Mouse (Mus musculus) CD4-positive naive resting alpha-beta T cell, adult 57 days (primary cell): ENCODE data around the gene Vmn1r237. TPM values are rescaled to one million over a fixed set of nuclear protein-coding genes. Genes with fewer than 3 reads are reported as not detected.

Source experiments
- total RNA-seq: library from RNA; stranded (reverse); gene quantifications from one replicate; pipeline ENCODE4 v1.2.4, GENCODE M21; 2023

Gene Vmn1r237
- total RNA-seq = not detected

DNA sequence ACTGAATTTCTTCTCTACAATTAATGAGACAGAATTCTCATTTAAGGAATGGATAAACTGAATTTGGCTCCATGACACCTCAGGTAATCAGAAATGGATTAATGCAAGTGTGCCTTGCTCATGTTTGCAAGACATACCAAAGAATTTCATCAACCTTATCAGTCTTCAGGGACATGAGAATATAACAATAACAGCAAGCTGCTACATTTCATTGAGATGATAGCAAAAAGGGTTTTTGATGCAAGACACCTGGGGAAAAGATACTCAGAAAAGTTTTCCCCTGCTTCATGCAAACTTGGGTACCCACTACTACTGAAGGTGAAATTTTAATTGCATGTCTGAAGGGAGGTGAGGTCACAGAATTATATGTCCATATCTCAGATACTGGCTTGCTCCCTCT, at the start of gene Vmn1r237:
Gene Vmn1r237 (plus strand): TSS at position 301 of the 400 bp plus-strand sequence.

DNA sequence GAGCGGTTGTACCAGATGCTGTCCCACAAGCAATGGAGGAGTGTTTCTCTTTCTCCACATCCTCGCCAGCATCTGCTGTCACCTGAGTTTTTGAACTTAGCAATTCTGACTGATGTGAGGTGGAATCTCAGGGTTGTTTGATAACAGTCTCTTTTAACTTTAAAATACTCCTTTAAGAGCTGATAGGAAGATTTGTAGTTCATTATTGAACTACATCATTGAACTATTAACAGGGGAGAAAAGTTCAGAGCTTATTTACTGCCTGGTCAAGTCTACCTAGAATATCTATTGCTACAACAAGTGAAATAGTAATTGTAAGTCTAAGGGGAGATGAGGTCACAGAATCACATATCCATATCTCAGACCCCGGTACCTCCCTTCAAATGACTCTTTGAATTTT, 29.0 kb upstream of the Vmn1r237 start, which contains the start of gene Vmn1r236:
Gene Vmn1r236 (plus strand): TSS at position 301 of the 400 bp plus-strand sequence.

Other genes starting within 250 kb of the Vmn1r237 start
- not detected for gene Vmn1r234, start 85.8 kb upstream of the Vmn1r237 start, total RNA-seq
- not detected for gene Vmn1r235, start 55.5 kb upstream of the Vmn1r237 start, total RNA-seq
- gene Vmn1r236, start 28.9 kb upstream of the Vmn1r237 start, total RNA-seq = not detected
- 7.1 TPM for gene Zfp677, start 71.9 kb downstream of the Vmn1r237 start, total RNA-seq
- gene Zfp54, start 111.4 kb downstream of the Vmn1r237 start, total RNA-seq = 1.7 TPM
- 20.5 TPM for gene Zfp51, start 138.5 kb downstream of the Vmn1r237 start, total RNA-seq
- 28.1 TPM for gene Zfp53, start 177.1 kb downstream of the Vmn1r237 start, total RNA-seq
- 5.6 TPM for gene Zfp52, start 223.7 kb downstream of the Vmn1r237 start, total RNA-seq